Mouse (Mus musculus): ENCODE measurements around the gene Hba-a1.
"Not testable (repeated sequence)": the region's sequence is repeated elsewhere in the genome, so short reads cannot be mapped to it uniquely, and the experiment has no call there.

Gene Hba-a1

GRCm38 (mm10) chr11:32283091-32283777 is at the start of gene Hba-a1:
Hba-a1 (plus strand) TSS chr11:32283511.
- DNase-seq (ENCODE audit: low spot score), result not testable (repeated sequence)

GRCm38 (mm10) chr11:32233895-32234294 is 49.4 kb upstream of the Hba-a1 start:
- DNase-seq (ENCODE audit: low spot score), result no peak

GRCm38 (mm10) chr11:32234816-32235485 is 48.4 kb upstream of the Hba-a1 start:
- no peak for DNase-seq (ENCODE audit: low spot score)

GRCm38 (mm10) chr11:32235646-32236045 is 47.7 kb upstream of the Hba-a1 start:
- DNase-seq (ENCODE audit: low spot score), result no peak

- DNase-seq (ENCODE audit: low spot score), result no peak
These were observed 47.2 kb upstream of the Hba-a1 start for GRCm38 (mm10) chr11:32236132-32236531.

GRCm38 (mm10) chr11:32236712-32237410 is 46.5 kb upstream of the Hba-a1 start:
- DNase-seq (ENCODE audit: low spot score), result no peak

- DNase-seq (ENCODE audit: low spot score), result no peak
These were observed 45.9 kb upstream of the Hba-a1 start for GRCm38 (mm10) chr11:32237411-32237795.

- DNase-seq (ENCODE audit: low spot score), result no peak
These were observed 45.0 kb upstream of the Hba-a1 start for GRCm38 (mm10) chr11:32238093-32238860.

- DNase-seq (ENCODE audit: low spot score), result no peak
These were observed 41.9 kb upstream of the Hba-a1 start for GRCm38 (mm10) chr11:32241391-32241790.

- no peak for DNase-seq (ENCODE audit: low spot score)
These were observed 41.1 kb upstream of the Hba-a1 start for GRCm38 (mm10) chr11:32242209-32242608.

GRCm38 (mm10) chr11:32243205-32243955 is 39.9 kb upstream of the Hba-a1 start:
- DNase-seq (ENCODE audit: low spot score), result no peak

GRCm38 (mm10) chr11:32244064-32244463 is 39.2 kb upstream of the Hba-a1 start:
- no peak for DNase-seq (ENCODE audit: low spot score)

GRCm38 (mm10) chr11:32244617-32245016 is 38.7 kb upstream of the Hba-a1 start:
- DNase-seq (ENCODE audit: low spot score), result no peak

GRCm38 (mm10) chr11:32245614-32246013 is 37.7 kb upstream of the Hba-a1 start:
- no peak for DNase-seq (ENCODE audit: low spot score)

- DNase-seq (ENCODE audit: low spot score), result no peak
These were observed 36.2 kb upstream of the Hba-a1 start for GRCm38 (mm10) chr11:32247068-32247467.

- DNase-seq (ENCODE audit: low spot score), result no peak
These were observed 35.0 kb upstream of the Hba-a1 start for GRCm38 (mm10) chr11:32248350-32248749.

- DNase-seq (ENCODE audit: low spot score), result no peak
These were observed 32.2 kb upstream of the Hba-a1 start for GRCm38 (mm10) chr11:32250880-32251763.

- no peak for DNase-seq (ENCODE audit: low spot score)
These were observed 30.2 kb upstream of the Hba-a1 start for GRCm38 (mm10) chr11:32253121-32253520.

GRCm38 (mm10) chr11:32256146-32256545 is 27.2 kb upstream of the Hba-a1 start:
- DNase-seq (ENCODE audit: low spot score), result no peak

- no peak for DNase-seq (ENCODE audit: low spot score)
These were observed 26.7 kb upstream of the Hba-a1 start for GRCm38 (mm10) chr11:32256566-32256965.

Data from urinary bladder, postnatal 10 days (tissue).